Mouse (Mus musculus) heart, adult 18-20 months (tissue): Measurements from ENCODE around the gene Zfp839. TPM values are rescaled to one million over a fixed set of nuclear protein-coding genes. Genes with fewer than 3 reads are reported as not detected.

ENCODE experiments used
- DNase-seq, 2 experiments: peaks; one replicate each; pipeline ENCODE4 v3.0.0; 2021 to 2022; ENCODE audit warnings: mixed read lengths in 1 of 2
- long read RNA-seq, 2 experiments: library from polyadenylated mRNA; stranded (forward); transcript quantifications; one replicate each; pipeline ENCODE4 v2.0.0; 2021
- total RNA-seq, 2 experiments: library from RNA; stranded (reverse); gene quantifications; 2 replicates each; pipeline ENCODE4 v1.2.3; 2021

The Zfp839 gene
- total RNA-seq = 10 to 100 TPM; 10.3 to 11.4 TPM
- long read RNA-seq, experiment 1, partial matches to known transcripts = 0 of 14 reads
- long read RNA-seq, experiment 1, other reads (novel, unspliced or antisense) = 10 of 14 reads
- long read RNA-seq, experiment 2, partial matches to known transcripts = 0 of 3 reads
- long read RNA-seq, experiment 2, other reads (novel, unspliced or antisense) = 2 of 3 reads

DNA sequence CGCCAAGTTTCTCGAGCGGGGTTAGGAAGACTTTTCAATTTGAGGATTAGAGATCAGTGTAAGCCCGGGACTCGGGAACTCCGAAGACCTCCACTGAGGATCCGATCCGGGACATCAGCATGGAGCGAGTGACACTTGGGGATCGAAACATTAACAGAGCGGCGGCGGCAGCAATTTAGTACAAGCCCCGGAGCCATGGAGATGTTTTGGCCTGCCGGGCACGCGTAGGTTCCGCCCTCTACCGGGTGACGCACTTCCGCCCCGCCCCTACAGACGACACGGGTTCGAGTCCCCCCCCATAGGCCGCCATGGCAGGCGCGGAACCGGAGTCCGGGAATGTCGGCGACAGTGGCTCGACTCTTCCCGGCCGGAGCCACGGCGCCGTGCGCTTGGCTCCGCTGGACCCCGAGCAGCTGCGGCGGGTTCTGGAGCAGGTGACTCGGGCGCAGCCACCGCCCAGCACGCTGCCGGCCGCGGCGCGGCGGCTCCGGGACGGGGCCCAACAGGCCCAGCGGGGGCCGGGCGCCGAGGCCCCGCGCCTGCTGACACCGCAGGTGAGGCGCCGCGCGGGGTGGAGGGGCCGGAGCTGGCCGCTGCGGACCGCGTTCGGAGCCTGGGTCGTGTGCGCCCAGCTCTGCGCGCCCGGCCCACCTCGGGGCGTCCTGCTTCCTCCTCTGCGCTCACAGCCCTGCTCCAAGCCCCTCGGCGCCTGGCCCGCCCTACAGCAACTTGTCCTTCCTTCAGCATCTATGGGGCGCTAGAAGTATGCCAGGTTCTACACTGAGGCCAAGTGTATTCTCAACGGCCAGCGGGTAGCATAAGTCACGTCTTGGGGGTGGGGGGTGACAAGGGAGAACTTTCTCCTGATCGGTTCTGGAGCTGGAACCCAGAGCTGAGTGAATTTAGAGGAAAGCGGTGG lies at the start of gene Zfp839:
TSS of gene Zfp839 (plus strand) at position 244 of the 919 bp plus-strand sequence.
- DNase-seq = peak; percentile 89 to 93

- DNase-seq = no peak
Measured at GRCm38 (mm10) chr12:110801876-110802464, 48.1 kb upstream of the Zfp839 start.

DNA sequence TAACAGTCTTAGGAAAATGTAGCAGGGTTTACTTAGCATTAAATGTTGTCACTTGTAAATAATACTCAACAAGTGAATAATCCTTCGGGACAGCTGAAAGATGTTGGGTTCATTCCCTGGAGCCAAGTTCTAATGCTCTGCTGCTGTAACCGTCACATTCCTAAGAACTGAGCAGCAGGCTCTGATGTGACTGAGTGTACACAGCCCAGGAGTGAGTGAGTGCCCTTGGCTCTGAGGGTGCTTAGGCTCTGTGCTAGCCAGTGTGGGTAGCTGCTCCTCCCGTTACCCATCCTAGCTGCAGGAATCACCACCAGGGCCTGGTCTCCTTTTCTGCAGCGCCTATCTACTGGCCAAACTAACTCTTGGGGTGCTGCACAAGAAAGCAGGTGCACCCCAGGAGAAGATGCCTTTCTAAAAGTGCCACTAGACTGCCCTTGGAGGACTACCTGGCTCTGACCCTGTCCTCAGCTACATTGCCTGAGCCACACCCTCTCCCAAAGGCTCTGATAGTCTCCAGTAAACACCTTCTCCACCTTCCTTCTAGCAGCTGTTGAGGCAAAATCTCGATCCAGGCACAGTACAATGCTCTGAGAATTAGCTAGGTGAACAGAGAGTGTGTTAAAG lies 47.3 kb upstream of the Zfp839 start:
- DNase-seq = no peak

DNA sequence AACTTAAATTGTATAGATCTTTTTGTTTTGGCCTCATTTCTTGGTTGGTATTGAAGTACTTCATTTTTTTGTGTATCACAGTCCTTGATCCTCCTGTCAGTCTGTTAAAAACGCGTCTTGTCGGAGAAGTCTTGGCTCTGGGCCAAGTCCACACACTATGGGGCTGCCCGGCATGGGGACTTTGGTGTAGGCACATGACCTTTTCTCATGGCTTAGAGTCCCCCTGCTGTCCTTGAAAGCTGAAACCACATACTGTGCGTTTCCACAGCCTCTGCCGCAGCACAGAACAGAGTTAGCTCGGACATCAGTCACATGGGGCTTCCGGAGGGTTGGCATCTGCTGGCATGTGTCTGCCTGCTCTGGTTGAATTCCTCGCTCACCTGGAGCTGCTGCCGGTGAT lies 45.8 kb upstream of the Zfp839 start:
- DNase-seq = no peak

GRCm38 (mm10) chr12:110806301-110806970 lies 43.6 kb upstream of the Zfp839 start:
- DNase-seq = peak in 1 of 2 experiments; percentile 62

GRCm38 (mm10) chr12:110808430-110808829 lies 41.6 kb upstream of the Zfp839 start:
- DNase-seq = no peak

DNA sequence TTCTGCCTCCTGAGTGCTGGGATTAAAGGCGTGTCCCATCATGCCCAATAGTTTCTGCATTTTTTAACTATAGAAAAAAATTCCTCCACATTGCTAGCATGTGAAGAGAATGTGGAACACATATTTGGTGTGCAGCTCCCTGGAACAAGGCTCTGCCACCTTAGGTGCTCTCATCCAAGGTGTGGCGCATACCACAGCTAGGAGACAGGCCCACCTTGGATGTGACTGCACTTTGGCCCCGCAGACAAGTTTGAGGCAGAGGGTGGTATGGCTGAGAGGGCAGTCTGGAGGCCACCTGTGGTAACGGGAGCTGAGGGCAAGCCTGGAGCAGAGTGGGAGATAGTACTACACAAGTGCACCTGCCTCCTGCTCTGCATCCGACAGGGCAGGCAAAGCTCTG lies 41.2 kb upstream of the Zfp839 start:
- DNase-seq = no peak

- DNase-seq = no peak
Measured at GRCm38 (mm10) chr12:110813132-110813531, 36.9 kb upstream of the Zfp839 start.

- DNase-seq = no peak
Measured at GRCm38 (mm10) chr12:110813624-110814023, 36.4 kb upstream of the Zfp839 start.

GRCm38 (mm10) chr12:110814924-110815323 lies 35.1 kb upstream of the Zfp839 start:
- DNase-seq = no peak

DNA sequence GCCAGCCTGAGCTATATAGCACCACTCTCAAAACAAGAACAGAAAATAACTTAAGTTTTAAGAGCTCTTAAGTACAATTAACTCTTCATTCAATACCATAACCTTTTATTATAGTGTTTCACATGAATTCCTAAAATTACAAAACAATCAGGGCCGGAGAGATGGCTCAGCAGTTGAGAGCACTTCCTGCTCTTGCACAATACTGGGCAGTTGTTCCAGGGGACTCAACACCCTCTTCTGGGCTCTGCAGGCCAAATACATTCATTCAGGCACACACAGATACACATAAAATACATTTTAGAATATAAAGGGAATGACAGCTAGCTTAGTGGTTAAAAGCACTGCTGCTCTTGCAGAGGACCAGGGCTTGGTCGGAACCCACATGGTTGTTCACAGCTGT lies 33.2 kb upstream of the Zfp839 start:
- peak in 1 of 2 experiments; percentile 33 for DNase-seq

DNA sequence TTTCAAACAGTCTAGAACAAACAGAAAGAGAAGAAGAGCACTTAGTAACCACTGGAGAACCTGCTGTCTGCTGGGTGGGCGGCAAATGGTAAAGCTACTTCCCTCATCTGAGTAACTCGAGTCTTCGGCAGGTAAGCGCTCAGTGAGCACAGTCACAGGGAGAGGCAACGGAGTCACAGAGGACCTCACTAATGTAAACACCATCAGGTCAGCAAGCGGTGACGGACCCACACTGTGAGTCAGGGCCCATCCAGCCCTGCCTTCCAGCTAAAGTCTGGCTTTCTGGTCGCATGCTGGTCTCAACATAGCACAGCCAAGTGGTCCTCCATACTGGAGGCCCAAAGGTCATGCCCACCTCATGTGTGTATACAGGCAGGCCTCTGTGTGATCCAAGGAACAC lies 30.7 kb upstream of the Zfp839 start:
- no peak for DNase-seq

DNA sequence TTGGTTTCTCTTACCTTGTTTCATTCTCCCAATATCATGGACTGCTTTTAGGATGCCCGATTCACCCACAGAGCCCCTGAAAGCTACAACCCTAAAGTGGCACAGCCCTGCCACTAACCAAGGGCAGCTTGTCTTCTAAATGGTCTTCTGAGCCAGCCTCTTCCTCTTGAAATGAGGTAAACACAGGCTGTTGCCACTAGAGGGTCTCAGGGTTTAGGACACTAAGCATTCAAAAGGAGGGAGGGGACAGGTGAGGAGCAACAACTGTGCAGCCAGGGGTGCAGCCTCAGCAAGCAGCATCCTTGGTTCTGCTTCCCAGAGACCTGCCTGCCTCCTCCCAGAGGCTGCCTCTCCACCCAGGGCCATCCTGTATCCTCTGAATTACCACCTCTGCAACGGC lies 28.3 kb upstream of the Zfp839 start:
- DNase-seq = no peak

GRCm38 (mm10) chr12:110822366-110822765 lies 27.7 kb upstream of the Zfp839 start:
- no peak for DNase-seq

DNA sequence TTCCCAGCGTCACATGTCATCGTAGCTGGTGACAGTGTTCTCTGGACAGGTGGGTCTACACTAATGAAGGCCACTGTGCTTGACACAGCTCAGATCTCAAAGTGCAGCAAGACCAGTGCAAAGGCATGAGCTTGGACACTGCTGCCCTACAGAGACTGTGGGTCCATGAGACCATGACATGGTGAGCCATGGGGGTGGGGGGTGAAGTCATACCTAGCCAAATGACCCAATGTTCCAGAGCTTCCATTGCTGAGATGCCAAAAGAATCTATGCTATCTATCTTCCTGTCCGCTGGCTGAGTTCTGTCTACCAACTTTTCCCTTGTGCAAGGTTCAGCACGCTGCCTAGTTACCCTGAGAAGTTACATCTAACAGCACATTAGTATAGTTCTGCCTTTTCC lies 21.1 kb upstream of the Zfp839 start:
- DNase-seq = no peak

- no peak for DNase-seq
Measured at GRCm38 (mm10) chr12:110830293-110831024, 19.6 kb upstream of the Zfp839 start.

DNA sequence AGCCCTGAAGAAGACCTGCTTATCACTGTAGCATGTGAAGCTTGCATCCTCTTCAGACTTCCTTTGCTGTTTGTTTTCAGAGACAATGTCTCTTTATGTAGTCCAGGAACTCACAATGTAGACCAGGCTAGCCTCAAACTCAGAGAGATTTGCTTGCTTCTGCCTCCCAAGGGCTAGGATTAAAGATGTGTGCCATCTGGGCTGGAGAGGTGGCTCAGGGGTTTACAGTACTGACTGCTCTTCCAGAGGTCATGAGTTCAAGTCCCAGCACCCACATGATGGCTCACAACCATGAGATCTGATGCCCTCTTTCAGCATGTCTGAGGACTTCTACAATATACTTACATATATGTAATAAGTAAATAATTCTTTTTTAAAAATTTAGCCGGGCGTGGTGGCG lies 14.9 kb upstream of the Zfp839 start:
- no peak for DNase-seq

DNA sequence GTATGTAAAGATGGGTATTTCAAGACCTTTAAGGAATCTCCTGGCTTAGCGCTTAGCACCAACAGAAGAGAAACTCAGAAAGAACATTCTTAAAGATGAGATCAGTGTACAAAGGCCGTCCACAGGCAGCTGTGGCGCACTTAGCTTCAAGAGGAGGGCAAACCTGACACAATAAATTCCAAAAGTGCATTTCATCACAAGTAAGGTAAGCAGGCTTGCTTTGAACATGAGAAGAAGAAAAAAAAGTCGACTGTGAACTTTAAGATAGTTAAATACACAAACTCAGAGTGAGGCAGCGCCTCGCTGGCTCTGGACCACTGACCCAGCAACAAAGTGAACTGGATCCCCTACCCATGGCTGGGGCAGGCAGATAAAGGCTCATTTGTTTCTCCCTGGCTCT lies 13.3 kb upstream of the Zfp839 start:
- DNase-seq = no peak

GRCm38 (mm10) chr12:110837192-110837841 lies 12.7 kb upstream of the Zfp839 start:
- no peak for DNase-seq

DNA sequence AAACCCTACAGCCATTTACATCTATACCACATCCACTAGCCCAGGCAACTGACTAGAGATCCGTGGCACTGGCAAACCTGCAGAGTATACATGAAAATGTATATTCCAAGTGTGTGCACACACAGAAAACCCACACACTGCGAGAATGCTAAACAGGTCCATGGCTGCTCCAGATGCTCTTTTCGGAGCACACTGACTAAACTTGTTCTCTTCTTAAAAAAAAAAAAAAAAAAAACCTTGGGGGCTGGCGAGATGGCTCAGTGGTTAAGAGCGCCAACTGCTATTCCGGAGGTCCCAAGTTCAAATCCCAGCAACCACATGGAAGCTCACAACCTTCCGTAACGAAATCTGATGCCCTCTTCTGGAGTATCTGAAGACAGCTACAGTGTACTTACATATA lies 12.2 kb upstream of the Zfp839 start:
- DNase-seq = no peak
